Mouse (Mus musculus) heart, postnatal 14 days (tissue): ENCODE data around the gene Olfr112. TPM values are rescaled to one million over a fixed set of nuclear protein-coding genes. Genes with fewer than 3 reads are reported as not detected.
"Not testable (repeated sequence)": the region's sequence is repeated elsewhere in the genome, so short reads cannot be mapped to it uniquely, and the experiment has no call there.

Source experiments
- DNase-seq, 2 experiments: peaks; one replicate each; pipeline ENCODE4 v3.0.0; 2021 to 2022
- intact Hi-C: fragments of 180-260 bp; cut with DNase I; formaldehyde crosslinking; loops from one replicate; pipeline ENCODE4 v1.15.1; 2025
- long read RNA-seq, 2 experiments: library from polyadenylated mRNA; stranded (forward); transcript quantifications; one replicate each; pipeline ENCODE4 v2.0.0; 2021
- total RNA-seq, 2 experiments: library from RNA; stranded (reverse); gene quantifications; 2 replicates each; pipeline ENCODE4 v1.2.3; 2021

Gene Olfr112
- not detected for total RNA-seq
- long read RNA-seq, experiment 1 = 0 reads
- long read RNA-seq, experiment 2 = 0 reads

- intact Hi-C loops = no loop called here
- DNase-seq = no peak
Observed at GRCm38 (mm10) chr17:37569351-37569750, at the start of gene Olfr112. TSS of gene Olfr112 (minus strand) at chr17:37569451.

- no peak for DNase-seq
- intact Hi-C loops = no loop called here
Observed at GRCm38 (mm10) chr17:37592643-37593042, 23.4 kb upstream of the Olfr112 start, which contains the start of gene Olfr114. TSS of gene Olfr114 (minus strand) at chr17:37592743.

GRCm38 (mm10) chr17:37577563-37577962 is 8.3 kb upstream of the Olfr112 start, which contains the start of gene Olfr113:
TSS of gene Olfr113 (minus strand) at chr17:37577663.
- no peak for DNase-seq
- intact Hi-C loops = no loop called here

- intact Hi-C loops = loop anchor here (1.0 kb wide), 1 partner anchor 8 kb away; no protein-coding TSS in a partner anchor
Observed at GRCm38 (mm10) chr17:37558913-37559615, 10.2 kb downstream of the Olfr112 start.

GRCm38 (mm10) chr17:37543800-37544435 is 25.3 kb downstream of the Olfr112 start:
- intact Hi-C loops = no loop called here
- no peak for DNase-seq

More at GRCm38 (mm10) chr17:37558913-37559615, 10.2 kb downstream of the Olfr112 start:
- no peak for DNase-seq

- no peak for DNase-seq
- intact Hi-C loops = no loop called here
Observed at GRCm38 (mm10) chr17:37541454-37542119, 27.7 kb downstream of the Olfr112 start.

- intact Hi-C loops, DNase-seq: not testable (repeated sequence)
Observed at GRCm38 (mm10) chr17:37538416-37538815, 30.8 kb downstream of the Olfr112 start.

GRCm38 (mm10) chr17:37535173-37535572 is 34.1 kb downstream of the Olfr112 start:
- DNase-seq = no peak
- intact Hi-C loops = no loop called here

- DNase-seq, intact Hi-C loops: not testable (repeated sequence)
Observed at GRCm38 (mm10) chr17:37525427-37525826, 43.8 kb downstream of the Olfr112 start.

- intact Hi-C loops, DNase-seq: not testable (repeated sequence)
Observed at GRCm38 (mm10) chr17:37524612-37525011, 44.6 kb downstream of the Olfr112 start.

Other genes starting within 250 kb of the Olfr112 start
- gene Olfr103, start 229.8 kb downstream of the Olfr112 start, total RNA-seq = not detected
- not detected for gene Olfr104-ps, start 209.9 kb downstream of the Olfr112 start, total RNA-seq
- gene Olfr105-ps, start 190.4 kb downstream of the Olfr112 start, total RNA-seq = not detected
- not detected for gene Olfr106-ps, start 179.1 kb downstream of the Olfr112 start, total RNA-seq
- not detected for gene Olfr107, start 170.2 kb downstream of the Olfr112 start, total RNA-seq
- not detected for gene Olfr108, start 124.0 kb downstream of the Olfr112 start, total RNA-seq
- gene Olfr109, start 110.5 kb downstream of the Olfr112 start, total RNA-seq = not detected
- under 1 TPM in 1 of 2 experiments, not detected in 1; 0.49 TPM for gene H2-M2, start 85.9 kb downstream of the Olfr112 start, total RNA-seq
- not detected for gene Olfr110, start 77.0 kb downstream of the Olfr112 start, total RNA-seq
- not detected for gene Olfr111, start 61.4 kb downstream of the Olfr112 start, total RNA-seq
- not detected for gene Olfr113, start 8.2 kb upstream of the Olfr112 start, total RNA-seq
- not detected for gene Olfr114, start 23.3 kb upstream of the Olfr112 start, total RNA-seq
- gene Olfr115, start 57.7 kb upstream of the Olfr112 start, total RNA-seq = not detected
- gene Olfr116, start 57.7 kb upstream of the Olfr112 start, total RNA-seq = not detected
- gene Olfr117, start 94.3 kb upstream of the Olfr112 start, total RNA-seq = not detected
- not detected for gene Olfr118, start 97.5 kb upstream of the Olfr112 start, total RNA-seq
- not detected for gene Olfr119, start 127.1 kb upstream of the Olfr112 start, total RNA-seq
- not detected for gene Olfr120, start 152.4 kb upstream of the Olfr112 start, total RNA-seq
- not detected for gene Olfr121, start 179.4 kb upstream of the Olfr112 start, total RNA-seq
- not detected for gene Olfr122, start 199.2 kb upstream of the Olfr112 start, total RNA-seq
- not detected for gene Olfr123, start 224.1 kb upstream of the Olfr112 start, total RNA-seq
- not detected for gene Olfr124, start 230.4 kb upstream of the Olfr112 start, total RNA-seq